Mouse (Mus musculus): ENCODE data around the gene Hyal3.

Hyal3 gene

GRCm38 (mm10) chr9:107580501-107581317 is at the start of gene Hyal3:
TSS of gene Hyal3 (plus strand) at chr9:107580818.
- DNase-seq: peak; percentile 91

- peak; percentile 96 for DNase-seq
These were observed 46.7 kb upstream of the Hyal3 start, which contains the start of gene Tmem115 for GRCm38 (mm10) chr9:107533791-107534407. TSS of gene Tmem115 (plus strand) at chr9:107533945.

- peak; percentile 66 for DNase-seq
These were observed 46.0 kb upstream of the Hyal3 start for GRCm38 (mm10) chr9:107534408-107535202.

GRCm38 (mm10) chr9:107538231-107538630 is 42.4 kb upstream of the Hyal3 start:
- DNase-seq: peak; percentile 67

GRCm38 (mm10) chr9:107538711-107539110 is 41.9 kb upstream of the Hyal3 start:
- no peak for DNase-seq

GRCm38 (mm10) chr9:107539940-107540339 is 40.7 kb upstream of the Hyal3 start:
- DNase-seq: peak; percentile 62

GRCm38 (mm10) chr9:107540420-107540819 is 40.2 kb upstream of the Hyal3 start:
- DNase-seq: peak; percentile 39

GRCm38 (mm10) chr9:107541005-107541404 is 39.6 kb upstream of the Hyal3 start:
- DNase-seq: no peak

- DNase-seq: peak; percentile 93
These were observed 38.9 kb upstream of the Hyal3 start, which contains the start of the genes Cyb561d2 and Nprl2 for GRCm38 (mm10) chr9:107541474-107542351. TSS of gene Cyb561d2 (minus strand) at chr9:107542193. TSS of gene Nprl2 (plus strand) at chr9:107542226.

- DNase-seq: no peak
These were observed 38.3 kb upstream of the Hyal3 start for GRCm38 (mm10) chr9:107542352-107542686.

GRCm38 (mm10) chr9:107542721-107543120 is 37.9 kb upstream of the Hyal3 start:
- peak; percentile 66 for DNase-seq

GRCm38 (mm10) chr9:107543299-107543698 is 37.3 kb upstream of the Hyal3 start:
- peak; percentile 53 for DNase-seq

- no peak for DNase-seq
These were observed 36.4 kb upstream of the Hyal3 start for GRCm38 (mm10) chr9:107544196-107544700.

- DNase-seq: no peak
These were observed 35.9 kb upstream of the Hyal3 start for GRCm38 (mm10) chr9:107544729-107545128.

- DNase-seq: no peak
These were observed 35.4 kb upstream of the Hyal3 start for GRCm38 (mm10) chr9:107545199-107545598.

GRCm38 (mm10) chr9:107545602-107546001 is 35.0 kb upstream of the Hyal3 start:
- no peak for DNase-seq

GRCm38 (mm10) chr9:107547026-107547425 is 33.6 kb upstream of the Hyal3 start, which contains the start of gene Zmynd10:
TSS of gene Zmynd10 (plus strand) at chr9:107547298.
- DNase-seq: no peak

- no peak for DNase-seq
These were observed 32.7 kb upstream of the Hyal3 start for GRCm38 (mm10) chr9:107547957-107548356.

GRCm38 (mm10) chr9:107548820-107549219 is 31.8 kb upstream of the Hyal3 start:
- no peak for DNase-seq

GRCm38 (mm10) chr9:107549297-107550074 is 31.1 kb upstream of the Hyal3 start:
- no peak for DNase-seq

- no peak for DNase-seq
These were observed 30.0 kb upstream of the Hyal3 start for GRCm38 (mm10) chr9:107550491-107551116.
